Mouse (Mus musculus): ENCODE measurements around the gene Rsph6a. TPM values are rescaled to one million over a fixed set of nuclear protein-coding genes. Genes with fewer than 3 reads are reported as not detected.

Rsph6a gene
- polyA plus RNA-seq, 1 experiment from 2014 or later: not detected

DNA sequence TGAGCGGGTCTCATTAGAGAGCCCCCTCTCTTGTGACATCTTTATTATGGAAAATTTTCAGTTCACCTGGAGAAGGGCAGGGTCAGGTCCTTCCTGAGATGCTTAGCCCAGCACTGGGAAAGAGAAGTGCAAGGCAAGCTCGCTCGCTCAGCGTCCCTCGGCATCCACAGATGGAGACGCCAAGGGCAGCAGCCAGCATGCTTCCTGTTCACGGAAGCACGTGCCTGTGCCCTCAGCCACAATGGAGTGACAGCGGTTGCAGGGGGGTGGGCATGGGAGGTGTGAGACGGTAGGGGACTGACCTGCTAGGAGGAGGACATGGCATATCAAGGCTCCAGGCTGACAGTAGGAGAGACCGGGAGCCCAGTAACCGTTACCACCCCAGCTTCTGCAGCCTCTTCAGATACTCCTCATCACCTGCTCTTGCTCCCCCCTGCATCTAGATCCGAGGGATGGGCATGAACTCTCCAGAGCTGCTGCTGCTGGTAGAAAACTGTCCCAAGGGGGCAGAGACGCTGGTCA is 6.4 kb upstream of the Rsph6a start:
- ATAC-seq (ENCODE audit: insufficient number of reproducible peaks, insufficient read depth, low FRiP score, low read depth): no peak
- no peak overlapping the region for H3K27ac ChIP-seq (replicated peaks in 1 of 2; ENCODE audit: control insufficient read depth in 1 of 2, insufficient read depth in 1 of 2, low read depth in 2 of 2, low read length in 2 of 2)
- H3K4me2 ChIP-seq (ENCODE audit: low read length): no peak overlapping the region
- H3K36me3 ChIP-seq (ENCODE audit: control insufficient read depth, insufficient read depth, low read length): peaks cover 96% of the 10 kb centered on the region
- no peak overlapping the region for H3K4me3 ChIP-seq (ENCODE audit: control insufficient read depth in 1 of 2, insufficient read depth in 1 of 2, low read depth in 1 of 2, low read length in 2 of 2)
- no peak overlapping the region for H3K9ac ChIP-seq (ENCODE audit: low read length)
- H3K27me3 ChIP-seq (ENCODE audit: control insufficient read depth, insufficient read depth, low read length): no peaks in the 10 kb centered on the region
- no peaks in the 10 kb centered on the region for H3K9me3 ChIP-seq (ENCODE audit: control insufficient read depth, low read length)
- H3K4me1 ChIP-seq (ENCODE audit: control insufficient read depth in 2 of 2, insufficient read depth in 2 of 2, low read length in 2 of 2): no peaks in the 10 kb centered on the region
- WGBS: 81% methylated on average over 14 of the region's 14 CpGs

DNA sequence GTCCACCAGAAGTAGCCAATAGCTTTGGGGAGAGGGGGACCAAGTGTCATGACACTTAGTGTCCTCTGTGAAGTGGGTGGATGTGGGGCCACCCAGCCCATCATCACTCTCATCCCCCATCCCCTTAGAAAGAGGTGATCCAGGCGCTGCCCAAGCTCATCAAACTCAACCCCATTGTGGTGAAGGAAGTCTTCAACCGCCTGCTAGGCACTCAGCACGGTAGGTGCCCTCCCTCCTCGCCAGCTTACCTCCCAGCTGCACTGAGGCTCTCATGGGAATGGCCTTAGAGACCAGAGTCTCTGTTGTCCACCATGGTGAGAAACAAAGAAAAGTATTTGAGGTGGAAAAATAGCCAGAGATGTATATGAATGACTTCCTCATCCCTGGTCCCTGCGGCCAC is 5.2 kb upstream of the Rsph6a start:
- no peak overlapping the region for H3K9ac ChIP-seq (ENCODE audit: low read length)
- H3K4me1 ChIP-seq (ENCODE audit: control insufficient read depth in 2 of 2, insufficient read depth in 2 of 2, low read length in 2 of 2): no peaks in the 10 kb centered on the region
- peaks cover 84% of the 10 kb centered on the region for H3K36me3 ChIP-seq (ENCODE audit: control insufficient read depth, insufficient read depth, low read length)
- no peak overlapping the region for H3K4me2 ChIP-seq (ENCODE audit: low read length)
- no peak for ATAC-seq (ENCODE audit: insufficient number of reproducible peaks, insufficient read depth, low FRiP score, low read depth)
- 86% methylated on average over 5 of the region's 5 CpGs for WGBS
- H3K9me3 ChIP-seq (ENCODE audit: control insufficient read depth, low read length): no peaks in the 10 kb centered on the region
- no peaks in the 10 kb centered on the region for H3K27me3 ChIP-seq (ENCODE audit: control insufficient read depth, insufficient read depth, low read length)
- no peak overlapping the region for H3K27ac ChIP-seq (replicated peaks in 1 of 2; ENCODE audit: control insufficient read depth in 1 of 2, insufficient read depth in 1 of 2, low read depth in 2 of 2, low read length in 2 of 2)
- H3K4me3 ChIP-seq (ENCODE audit: control insufficient read depth in 1 of 2, insufficient read depth in 1 of 2, low read depth in 1 of 2, low read length in 2 of 2): no peak overlapping the region

DNA sequence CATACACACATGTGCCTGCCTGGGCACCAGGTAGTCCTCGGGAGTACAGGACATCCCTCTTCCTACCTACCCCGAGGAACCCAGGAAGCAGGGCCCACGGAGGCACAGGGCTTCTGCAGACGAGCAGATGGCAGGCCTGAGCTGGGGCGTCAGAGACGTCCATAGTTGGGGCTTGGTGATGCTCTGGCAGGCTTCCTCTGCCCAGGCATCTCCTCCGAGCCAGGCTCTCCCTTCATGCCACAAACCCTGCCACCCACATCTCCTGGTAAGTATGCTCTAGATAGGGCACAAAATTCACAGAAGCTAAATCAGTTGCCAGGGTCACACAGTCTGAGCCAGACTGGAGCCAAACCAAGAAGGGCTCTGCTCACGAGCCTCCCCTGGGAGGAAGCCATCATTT is 4.3 kb upstream of the Rsph6a start:
- no peak overlapping the region for H3K27ac ChIP-seq (replicated peaks in 1 of 2; ENCODE audit: control insufficient read depth in 1 of 2, insufficient read depth in 1 of 2, low read depth in 2 of 2, low read length in 2 of 2)
- H3K4me1 ChIP-seq (ENCODE audit: control insufficient read depth in 2 of 2, insufficient read depth in 2 of 2, low read length in 2 of 2): peaks cover 0 to 5% of the 10 kb centered on the region in 2 experiments; a peak in 1 of 4 replicates
- H3K4me2 ChIP-seq (ENCODE audit: low read length): no peak overlapping the region
- H3K27me3 ChIP-seq (ENCODE audit: control insufficient read depth, insufficient read depth, low read length): no peaks in the 10 kb centered on the region
- 89% methylated on average over 8 of the region's 8 CpGs for WGBS
- peaks cover 82% of the 10 kb centered on the region for H3K36me3 ChIP-seq (ENCODE audit: control insufficient read depth, insufficient read depth, low read length)
- no peaks in the 10 kb centered on the region for H3K9me3 ChIP-seq (ENCODE audit: control insufficient read depth, low read length)
- H3K4me3 ChIP-seq (ENCODE audit: control insufficient read depth in 1 of 2, insufficient read depth in 1 of 2, low read depth in 1 of 2, low read length in 2 of 2): no peak overlapping the region
- no peak overlapping the region for H3K9ac ChIP-seq (ENCODE audit: low read length)
- ATAC-seq (ENCODE audit: insufficient number of reproducible peaks, insufficient read depth, low FRiP score, low read depth): no peak

DNA sequence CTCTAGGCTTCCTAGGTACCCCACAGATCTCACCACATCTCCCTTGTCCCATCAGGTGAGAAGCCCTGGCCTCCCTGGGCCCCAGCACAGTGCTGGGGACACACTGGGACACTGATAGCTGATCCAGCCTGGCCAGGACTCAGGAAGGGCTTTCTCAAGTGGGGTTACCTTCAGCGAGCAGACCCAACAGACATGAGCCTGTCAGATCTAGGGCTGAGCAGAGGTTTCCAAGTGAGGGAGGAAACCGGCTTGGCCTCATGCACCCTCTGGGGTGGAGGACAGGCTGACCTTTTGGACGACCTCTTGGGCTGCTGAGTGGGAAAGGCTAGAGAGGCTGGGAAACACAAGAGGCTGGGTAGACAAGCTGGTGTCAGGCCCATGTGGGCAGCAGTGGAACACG is 3.3 kb upstream of the Rsph6a start:
- no peaks in the 10 kb centered on the region for H3K9me3 ChIP-seq (ENCODE audit: control insufficient read depth, low read length)
- 48% methylated on average over 4 of the region's 4 CpGs for WGBS
- peaks cover 0 to 5% of the 10 kb centered on the region in 2 experiments; a peak in 1 of 4 replicates for H3K4me1 ChIP-seq (ENCODE audit: control insufficient read depth in 2 of 2, insufficient read depth in 2 of 2, low read length in 2 of 2)
- ATAC-seq (ENCODE audit: insufficient number of reproducible peaks, insufficient read depth, low FRiP score, low read depth): no peak
- no peaks in the 10 kb centered on the region for H3K27me3 ChIP-seq (ENCODE audit: control insufficient read depth, insufficient read depth, low read length)
- peaks cover 72% of the 10 kb centered on the region for H3K36me3 ChIP-seq (ENCODE audit: control insufficient read depth, insufficient read depth, low read length)
- H3K4me3 ChIP-seq (ENCODE audit: control insufficient read depth in 1 of 2, insufficient read depth in 1 of 2, low read depth in 1 of 2, low read length in 2 of 2): no peak overlapping the region
- H3K27ac ChIP-seq (replicated peaks in 1 of 2; ENCODE audit: control insufficient read depth in 1 of 2, insufficient read depth in 1 of 2, low read depth in 2 of 2, low read length in 2 of 2): no peak overlapping the region
- H3K4me2 ChIP-seq (ENCODE audit: low read length): no peak overlapping the region
- H3K9ac ChIP-seq (ENCODE audit: low read length): no peak overlapping the region

DNA sequence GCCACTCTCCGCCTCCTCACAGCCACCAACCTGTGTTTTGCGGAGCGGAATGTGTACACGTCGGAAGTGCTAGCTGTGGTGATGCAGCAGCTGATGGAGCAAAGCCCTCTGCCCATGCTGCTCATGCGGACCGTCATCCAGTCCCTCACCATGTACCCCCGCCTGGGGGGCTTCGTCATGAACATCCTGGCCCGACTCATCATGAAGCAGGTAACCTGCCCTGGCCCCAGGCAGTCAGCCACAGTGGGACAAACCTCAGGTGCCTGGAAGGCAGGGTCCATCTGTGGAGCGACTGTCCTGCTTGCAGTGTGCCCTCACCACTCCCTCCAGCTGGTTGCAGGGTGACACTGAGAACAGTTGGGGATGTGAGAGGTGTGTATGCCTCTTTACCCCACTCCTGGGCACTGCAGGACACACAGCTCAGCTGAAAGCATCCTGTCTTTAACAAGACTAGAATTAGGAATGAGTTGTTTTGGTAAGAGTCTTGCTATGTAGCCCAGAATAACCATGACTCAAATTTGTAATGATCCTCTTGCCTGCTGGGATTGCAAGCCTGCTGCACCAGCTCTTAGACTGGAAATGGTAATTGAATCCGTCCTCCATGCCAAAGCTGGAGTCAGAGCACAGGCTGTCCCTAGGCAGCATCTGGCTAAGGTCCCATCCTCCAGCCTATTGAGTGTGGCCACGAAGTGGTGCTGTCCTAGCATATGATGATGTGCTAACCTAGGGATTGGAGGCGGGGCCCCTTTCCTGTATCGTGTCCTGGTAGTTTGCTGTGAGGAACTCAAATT is 1.9 kb upstream of the Rsph6a start:
- Histone ChIP-seq H3K27me3 (ENCODE audit: control insufficient read depth, insufficient read depth, low read length) (no peaks in the 10 kb centered on the region), H3K4me2 (ENCODE audit: low read length) (no peak overlapping the region), H3K27ac (replicated peaks in 1 of 2; ENCODE audit: control insufficient read depth in 1 of 2, insufficient read depth in 1 of 2, low read depth in 2 of 2, low read length in 2 of 2) (no peak overlapping the region), H3K9ac (ENCODE audit: low read length) (no peak overlapping the region), H3K4me3 (ENCODE audit: control insufficient read depth in 1 of 2, insufficient read depth in 1 of 2, low read depth in 1 of 2, low read length in 2 of 2) (no peak overlapping the region), H3K36me3 (ENCODE audit: control insufficient read depth, insufficient read depth, low read length) (peaks cover 58% of the 10 kb centered on the region), H3K4me1 (ENCODE audit: control insufficient read depth in 2 of 2, insufficient read depth in 2 of 2, low read length in 2 of 2) (peaks cover 0 to 5% of the 10 kb centered on the region in 2 experiments; a peak in 1 of 4 replicates), H3K9me3 (ENCODE audit: control insufficient read depth, low read length) (no peaks in the 10 kb centered on the region)
- WGBS: 89% methylated on average over 15 of the region's 15 CpGs
- ATAC-seq (ENCODE audit: insufficient number of reproducible peaks, insufficient read depth, low FRiP score, low read depth): no peak

DNA sequence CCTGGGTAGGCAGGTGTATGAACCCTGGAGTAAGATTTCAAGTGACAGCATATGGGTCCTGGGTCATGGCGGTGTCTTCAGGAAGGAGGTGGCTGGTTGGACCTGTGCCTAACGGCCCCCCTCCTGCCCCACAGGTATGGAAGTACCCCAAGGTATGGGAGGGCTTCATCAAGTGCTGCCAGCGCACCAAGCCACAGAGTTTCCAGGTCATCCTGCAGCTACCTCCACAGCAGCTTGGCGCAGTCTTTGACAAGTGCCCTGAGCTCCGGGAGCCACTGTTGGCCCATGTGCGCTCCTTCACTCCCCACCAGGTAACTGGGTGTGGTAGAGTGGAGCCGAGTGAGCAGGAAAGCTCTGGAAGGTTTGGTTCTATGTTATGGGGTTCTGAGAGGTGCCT is 1.4 kb upstream of the Rsph6a start:
- no peaks in the 10 kb centered on the region for H3K27me3 ChIP-seq (ENCODE audit: control insufficient read depth, insufficient read depth, low read length)
- ATAC-seq (ENCODE audit: insufficient number of reproducible peaks, insufficient read depth, low FRiP score, low read depth): no peak
- H3K4me3 ChIP-seq (ENCODE audit: control insufficient read depth in 1 of 2, insufficient read depth in 1 of 2, low read depth in 1 of 2, low read length in 2 of 2): no peak overlapping the region
- H3K36me3 ChIP-seq (ENCODE audit: control insufficient read depth, insufficient read depth, low read length): peaks cover 52% of the 10 kb centered on the region
- no peak overlapping the region for H3K27ac ChIP-seq (replicated peaks in 1 of 2; ENCODE audit: control insufficient read depth in 1 of 2, insufficient read depth in 1 of 2, low read depth in 2 of 2, low read length in 2 of 2)
- no peaks in the 10 kb centered on the region for H3K9me3 ChIP-seq (ENCODE audit: control insufficient read depth, low read length)
- no peak overlapping the region for H3K9ac ChIP-seq (ENCODE audit: low read length)
- H3K4me1 ChIP-seq (ENCODE audit: control insufficient read depth in 2 of 2, insufficient read depth in 2 of 2, low read length in 2 of 2): peaks cover 0 to 5% of the 10 kb centered on the region in 2 experiments; a peak in 1 of 4 replicates
- no peak overlapping the region for H3K4me2 ChIP-seq (ENCODE audit: low read length)
- WGBS: 93% methylated on average over 7 of the region's 7 CpGs

DNA sequence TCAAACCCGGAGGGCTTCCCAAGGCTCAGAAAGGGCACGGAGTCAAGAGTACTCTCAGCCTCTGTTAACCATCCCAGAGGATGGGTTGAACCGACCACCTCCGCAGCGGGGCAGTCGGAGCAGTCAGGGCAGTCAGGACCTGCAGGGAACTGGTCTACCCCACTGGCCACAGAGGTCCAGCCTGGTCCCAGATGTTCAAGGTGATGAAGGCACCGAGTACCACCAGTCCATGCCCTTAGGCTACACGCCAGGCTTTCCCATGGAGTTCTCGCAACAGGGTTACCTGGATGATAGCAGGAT is 237 bp downstream of the Rsph6a start:
- peak overlapping the region; percentile 48 for H3K4me2 ChIP-seq (ENCODE audit: low read length)
- H3K4me1 ChIP-seq (ENCODE audit: control insufficient read depth in 2 of 2, insufficient read depth in 2 of 2, low read length in 2 of 2): peaks cover 0 to 5% of the 10 kb centered on the region in 2 experiments; a peak in 1 of 4 replicates
- H3K27me3 ChIP-seq (ENCODE audit: control insufficient read depth, insufficient read depth, low read length): no peaks in the 10 kb centered on the region
- no peaks in the 10 kb centered on the region for H3K9me3 ChIP-seq (ENCODE audit: control insufficient read depth, low read length)
- no peak overlapping the region for H3K9ac ChIP-seq (ENCODE audit: low read length)
- WGBS: 70% methylated on average over 9 of the region's 9 CpGs
- no peak for ATAC-seq (ENCODE audit: insufficient number of reproducible peaks, insufficient read depth, low FRiP score, low read depth)
- no peak overlapping the region for H3K27ac ChIP-seq (replicated peaks in 1 of 2; ENCODE audit: control insufficient read depth in 1 of 2, insufficient read depth in 1 of 2, low read depth in 2 of 2, low read length in 2 of 2)
- H3K4me3 ChIP-seq (ENCODE audit: control insufficient read depth in 1 of 2, insufficient read depth in 1 of 2, low read depth in 1 of 2, low read length in 2 of 2): no peak overlapping the region
- H3K36me3 ChIP-seq (ENCODE audit: control insufficient read depth, insufficient read depth, low read length): peaks cover 37% of the 10 kb centered on the region

DNA sequence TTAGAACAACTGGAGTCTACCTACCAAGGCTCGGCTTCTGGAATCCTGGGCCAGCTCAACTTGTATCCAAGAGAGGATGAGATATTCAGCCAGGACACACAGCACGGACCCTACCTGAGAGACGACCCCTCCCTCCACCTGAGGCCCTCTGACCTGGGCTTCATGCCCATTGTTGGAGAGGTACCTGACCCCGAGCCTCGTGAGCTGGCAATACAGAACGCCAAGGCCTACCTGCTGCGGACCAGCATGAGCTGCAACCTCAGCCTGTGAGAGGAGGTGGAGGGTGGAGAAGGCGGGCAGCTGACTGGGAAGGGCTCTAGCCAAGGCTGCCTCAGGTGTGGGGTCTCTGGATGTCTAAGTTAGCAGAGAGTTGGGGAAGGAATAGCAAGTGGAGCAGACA is 618 bp downstream of the Rsph6a start:
- Histone ChIP-seq H3K9me3 (ENCODE audit: control insufficient read depth, low read length) (no peaks in the 10 kb centered on the region), H3K36me3 (ENCODE audit: control insufficient read depth, insufficient read depth, low read length) (peaks cover 33% of the 10 kb centered on the region), H3K27ac (replicated peaks in 1 of 2; ENCODE audit: control insufficient read depth in 1 of 2, insufficient read depth in 1 of 2, low read depth in 2 of 2, low read length in 2 of 2) (no peak overlapping the region), H3K4me2 (ENCODE audit: low read length) (no peak overlapping the region), H3K4me3 (ENCODE audit: control insufficient read depth in 1 of 2, insufficient read depth in 1 of 2, low read depth in 1 of 2, low read length in 2 of 2) (no peak overlapping the region), H3K9ac (ENCODE audit: low read length) (no peak overlapping the region), H3K4me1 (ENCODE audit: control insufficient read depth in 2 of 2, insufficient read depth in 2 of 2, low read length in 2 of 2) (peaks cover 0 to 5% of the 10 kb centered on the region in 2 experiments; a peak in 1 of 4 replicates), H3K27me3 (ENCODE audit: control insufficient read depth, insufficient read depth, low read length) (no peaks in the 10 kb centered on the region)
- WGBS: 90% methylated on average over 8 of the region's 8 CpGs
- no peak for ATAC-seq (ENCODE audit: insufficient number of reproducible peaks, insufficient read depth, low FRiP score, low read depth)
